Mouse (Mus musculus) heart, embryonic 11.5 days (tissue): ENCODE measurements around the gene Prrxl1. TPM values are rescaled to one million over a fixed set of nuclear protein-coding genes. Genes with fewer than 3 reads are reported as not detected.
A peak's percentile ranks its signal among the peaks of the same experiment; 100 is the strongest.

ENCODE experiments used
- ATAC-seq: fragments of 200-750 bp; cut with Nextera tagmentation; replicated peaks from 2 replicates; pipeline ENCODE4 v1.8.0; 2017; ENCODE audit warnings: moderate library complexity; ENCODE audit not compliant: insufficient number of reproducible peaks, low FRiP score, low TSS enrichment
- H3K27ac ChIP-seq: fragments of 300-500 bp; sonication (generic); 2 replicates; pipeline ENCODE4 v1.5.1; 2014; ENCODE audit warnings: mild to moderate bottlenecking, low read depth, low read length
- H3K27me3 ChIP-seq: fragments of 300-500 bp; sonication (generic); 2 replicates; pipeline ENCODE4 v1.6.1; 2014; ENCODE audit warnings: mild to moderate bottlenecking, low read length, mixed read lengths; ENCODE audit not compliant: control insufficient read depth, insufficient read depth
- H3K36me3 ChIP-seq: fragments of 300-500 bp; sonication (generic); 2 replicates; pipeline ENCODE4 v1.6.1; 2014; ENCODE audit warnings: mild to moderate bottlenecking, low read length, moderate library complexity, mixed read lengths; ENCODE audit not compliant: control insufficient read depth, insufficient read depth
- H3K4me1 ChIP-seq: fragments of 300-500 bp; sonication (generic); 2 replicates; pipeline ENCODE4 v1.6.1; 2014; ENCODE audit warnings: low read length; ENCODE audit not compliant: control insufficient read depth, insufficient read depth
- H3K4me2 ChIP-seq: fragments of 300-500 bp; sonication (generic); 2 replicates; pipeline ENCODE4 v1.6.1; 2014; ENCODE audit warnings: mild to moderate bottlenecking, moderate library complexity
- H3K4me3 ChIP-seq: fragments of 300-500 bp; sonication (generic); 2 replicates; pipeline ENCODE4 v1.5.1; 2014; ENCODE audit warnings: low read depth, low read length
- H3K9ac ChIP-seq: fragments of 300-500 bp; sonication (generic); 2 replicates; pipeline ENCODE4 v1.6.1; 2014; ENCODE audit warnings: mild to moderate bottlenecking, low read depth, low read length, moderate library complexity
- H3K9me3 ChIP-seq: fragments of 300-500 bp; sonication (generic); replicated peaks from 2 replicates; pipeline ENCODE4 v1.6.1; 2016; ENCODE audit warnings: low read length; ENCODE audit not compliant: control insufficient read depth
- WGBS: fragments of 180-500 bp; shearing (Covaris S2); extraction: QIAGEN DNeasy Blood & Tissue Kit; methylation state at CpG from one replicate; pipeline ENCODE4 v1.1.7; 2014; ENCODE audit not compliant: insufficient replicate concordance; 5-methylcytosine and 5-hydroxymethylcytosine counted together
- polyA plus RNA-seq: library from polyadenylated mRNA; unstranded; fragments of >200 nt; fragmentation: Nextera tagmentation; extraction: Ambion mirVana; gene quantifications from 2 replicates; pipeline ENCODE4 v1.2.1, GENCODE M21; 2014

Gene Prrxl1
- polyA plus RNA-seq, 1 experiment from 2014 or later, result not detected

DNA sequence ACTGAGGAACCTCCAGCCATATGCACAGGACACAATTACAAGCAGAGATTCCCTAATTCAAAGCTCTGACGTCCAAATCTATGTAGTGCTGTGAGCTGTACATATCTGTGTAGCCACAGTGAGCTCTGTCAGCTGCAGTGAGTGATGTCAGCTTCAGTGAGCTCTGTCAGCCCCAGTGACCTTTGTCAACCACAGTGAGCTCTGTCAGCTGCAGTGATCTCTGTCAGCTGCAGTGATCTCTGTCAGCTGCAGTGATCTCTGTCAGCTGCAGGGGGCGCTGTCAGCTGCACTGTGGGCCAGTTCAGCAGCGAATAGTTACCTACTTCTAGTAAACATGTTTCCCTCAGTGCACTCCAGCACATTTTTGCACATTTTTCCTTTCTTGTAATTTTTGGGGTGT, 10.2 kb downstream of the Prrxl1 start:
- no peak overlapping the region for H3K9ac ChIP-seq
- peaks cover 3% of the 10 kb centered on the region; the same call in 1 of the 2 replicates for H3K27me3 ChIP-seq
- H3K4me1 ChIP-seq, result no peaks in the 10 kb centered on the region
- WGBS, result 20% methylated on average over 3 of the region's 3 CpGs
- no peaks in the 10 kb centered on the region for H3K36me3 ChIP-seq
- H3K4me2 ChIP-seq, result no peak overlapping the region
- no peak overlapping the region for H3K27ac ChIP-seq
- ATAC-seq, result no peak
- no peak overlapping the region for H3K4me3 ChIP-seq
- H3K9me3 ChIP-seq, result no peaks in the 10 kb centered on the region

DNA sequence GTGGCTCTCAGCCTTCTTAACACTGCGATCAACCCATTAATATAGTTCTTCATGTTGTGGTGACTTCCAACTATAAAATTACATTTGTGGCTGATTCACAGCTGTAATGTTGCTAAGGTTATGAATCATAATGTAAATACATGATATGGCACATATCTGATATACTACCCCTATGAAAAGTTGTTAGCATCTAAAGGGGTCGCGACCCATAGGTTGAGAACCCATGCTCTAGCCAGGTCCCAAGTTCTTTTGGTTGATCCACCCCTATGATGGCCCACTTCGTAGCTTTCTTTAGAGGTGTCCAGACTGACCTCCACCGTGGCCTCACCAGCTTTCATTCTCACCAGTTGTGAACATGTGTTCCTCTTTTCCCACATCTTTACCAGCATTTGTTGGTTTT, 18.0 kb downstream of the Prrxl1 start:
- Histone ChIP-seq H3K9me3 (no peaks in the 10 kb centered on the region), H3K9ac (no peak overlapping the region), H3K4me2 (no peak overlapping the region), H3K36me3 (no peaks in the 10 kb centered on the region), H3K4me3 (no peak overlapping the region), H3K4me1 (no peaks in the 10 kb centered on the region), H3K27ac (no peak overlapping the region), H3K27me3 (no peaks in the 10 kb centered on the region)
- no peak for ATAC-seq
- 78% methylated on average over 5 of the region's 5 CpGs for WGBS

DNA sequence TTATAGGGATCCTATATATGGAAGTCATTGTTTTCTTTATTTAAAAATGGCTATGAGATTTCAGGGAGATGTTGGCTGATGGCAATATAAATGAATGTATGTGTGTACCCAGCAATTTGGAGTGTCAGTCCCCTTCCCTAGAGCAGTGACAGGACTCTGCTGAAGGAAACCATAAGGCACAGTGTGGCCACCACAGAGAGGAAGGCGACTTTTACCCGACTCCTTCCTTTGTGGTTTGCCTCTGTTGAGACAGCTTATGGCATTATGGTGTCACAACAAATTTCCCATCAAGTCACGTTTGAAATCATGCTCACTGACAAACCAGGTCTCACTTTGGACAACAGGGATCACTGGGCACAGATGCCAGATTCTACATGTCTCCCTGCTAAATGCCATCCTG, 25.0 kb downstream of the Prrxl1 start:
- no peak overlapping the region for H3K9ac ChIP-seq
- no peak overlapping the region for H3K27ac ChIP-seq
- no peak overlapping the region for H3K4me2 ChIP-seq
- no peaks in the 10 kb centered on the region for H3K4me1 ChIP-seq
- H3K36me3 ChIP-seq, result no peaks in the 10 kb centered on the region
- H3K27me3 ChIP-seq, result no peaks in the 10 kb centered on the region
- whole genome bisulfite sequencing, result 67% methylated on average over 3 of the region's 3 CpGs
- no peak overlapping the region for H3K4me3 ChIP-seq
- no peak for ATAC-seq
- H3K9me3 ChIP-seq, result no peaks in the 10 kb centered on the region

DNA sequence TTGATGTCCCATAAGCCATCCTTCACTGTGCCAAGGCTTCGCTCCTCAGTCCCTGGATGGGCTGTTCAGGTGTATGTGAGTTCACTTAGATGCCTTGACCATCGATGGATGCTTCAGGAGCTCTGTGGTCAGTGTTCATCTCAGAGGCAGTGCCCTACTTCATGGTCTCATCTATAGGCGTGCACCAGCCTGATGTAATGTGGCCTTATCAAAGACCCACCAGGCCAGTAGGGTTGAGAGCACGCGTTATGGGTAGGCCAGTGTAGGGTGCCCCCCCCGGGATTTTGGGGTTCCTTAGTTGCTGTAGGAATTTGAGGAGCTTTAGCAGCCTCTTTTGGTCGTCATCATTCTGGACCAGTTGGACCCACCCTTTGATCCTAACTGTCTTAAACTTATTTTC, 25.6 kb downstream of the Prrxl1 start:
- H3K27ac ChIP-seq, result no peak overlapping the region
- no peaks in the 10 kb centered on the region for H3K9me3 ChIP-seq
- H3K4me3 ChIP-seq, result no peak overlapping the region
- no peaks in the 10 kb centered on the region for H3K36me3 ChIP-seq
- no peak for ATAC-seq
- no peak overlapping the region for H3K9ac ChIP-seq
- 75% methylated on average over 7 of the region's 7 CpGs for WGBS
- no peaks in the 10 kb centered on the region; the same call in 1 of the 2 replicates for H3K4me1 ChIP-seq
- no peak overlapping the region for H3K4me2 ChIP-seq
- H3K27me3 ChIP-seq, result peaks cover 2% of the 10 kb centered on the region

DNA sequence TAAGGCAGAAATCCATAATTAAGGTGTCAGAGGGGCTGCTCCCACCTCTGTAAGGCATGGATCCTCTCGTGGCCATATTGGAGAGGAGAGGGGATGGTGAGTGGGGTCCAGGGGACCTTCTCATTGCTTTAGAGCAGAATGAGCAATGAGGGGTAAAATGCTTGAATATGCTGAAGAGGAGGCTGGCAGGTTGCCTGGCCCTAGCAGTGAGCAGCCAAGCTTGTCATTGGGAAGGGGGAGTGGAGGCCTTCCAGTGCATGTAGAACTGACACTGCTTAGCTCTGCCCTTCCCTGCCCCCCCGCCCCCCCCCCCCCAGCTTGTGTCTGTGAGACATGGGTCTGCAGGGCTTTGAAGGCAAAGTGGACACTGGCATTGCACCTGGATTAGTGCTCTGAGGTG, 28.1 kb downstream of the Prrxl1 start:
- Histone ChIP-seq H3K9ac (no peak overlapping the region), H3K4me2 (no peak overlapping the region), H3K36me3 (no peaks in the 10 kb centered on the region), H3K27ac (no peak overlapping the region), H3K9me3 (no peaks in the 10 kb centered on the region), H3K27me3 (peaks cover 5% of the 10 kb centered on the region), H3K4me3 (no peak overlapping the region), H3K4me1 (no peaks in the 10 kb centered on the region; the same call in 1 of the 2 replicates)
- WGBS, result 21% methylated on average over 2 of the region's 2 CpGs
- ATAC-seq, result no peak

DNA sequence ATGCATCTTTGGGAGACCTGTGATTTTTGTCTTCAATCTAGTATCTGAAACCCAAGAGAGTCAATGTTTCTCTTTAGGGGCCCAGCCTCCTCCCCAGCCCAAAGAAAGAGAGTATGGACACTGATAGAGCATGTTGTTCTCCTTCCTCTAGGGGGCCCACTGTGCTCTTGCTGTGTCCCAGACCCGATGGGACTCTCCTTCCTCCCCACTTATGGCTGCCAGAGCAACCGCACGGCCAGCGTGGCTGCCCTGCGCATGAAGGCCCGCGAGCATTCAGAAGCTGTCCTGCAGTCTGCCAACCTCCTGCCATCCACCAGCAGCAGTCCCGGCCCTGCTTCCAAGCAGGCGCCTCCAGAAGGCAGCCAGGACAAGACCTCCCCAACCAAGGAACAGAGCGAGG, 29.4 kb downstream of the Prrxl1 start:
- H3K4me1 ChIP-seq, result no peaks in the 10 kb centered on the region; the same call in 1 of the 2 replicates
- no peak overlapping the region for H3K4me3 ChIP-seq
- H3K9ac ChIP-seq, result no peak overlapping the region
- no peaks in the 10 kb centered on the region for H3K9me3 ChIP-seq
- WGBS, result 25% methylated on average over 10 of the region's 10 CpGs
- no peak overlapping the region for H3K27ac ChIP-seq
- peaks cover 15% of the 10 kb centered on the region for H3K27me3 ChIP-seq
- no peaks in the 10 kb centered on the region for H3K36me3 ChIP-seq
- no peak for ATAC-seq
- H3K4me2 ChIP-seq, result peak overlapping the region; percentile 39

DNA sequence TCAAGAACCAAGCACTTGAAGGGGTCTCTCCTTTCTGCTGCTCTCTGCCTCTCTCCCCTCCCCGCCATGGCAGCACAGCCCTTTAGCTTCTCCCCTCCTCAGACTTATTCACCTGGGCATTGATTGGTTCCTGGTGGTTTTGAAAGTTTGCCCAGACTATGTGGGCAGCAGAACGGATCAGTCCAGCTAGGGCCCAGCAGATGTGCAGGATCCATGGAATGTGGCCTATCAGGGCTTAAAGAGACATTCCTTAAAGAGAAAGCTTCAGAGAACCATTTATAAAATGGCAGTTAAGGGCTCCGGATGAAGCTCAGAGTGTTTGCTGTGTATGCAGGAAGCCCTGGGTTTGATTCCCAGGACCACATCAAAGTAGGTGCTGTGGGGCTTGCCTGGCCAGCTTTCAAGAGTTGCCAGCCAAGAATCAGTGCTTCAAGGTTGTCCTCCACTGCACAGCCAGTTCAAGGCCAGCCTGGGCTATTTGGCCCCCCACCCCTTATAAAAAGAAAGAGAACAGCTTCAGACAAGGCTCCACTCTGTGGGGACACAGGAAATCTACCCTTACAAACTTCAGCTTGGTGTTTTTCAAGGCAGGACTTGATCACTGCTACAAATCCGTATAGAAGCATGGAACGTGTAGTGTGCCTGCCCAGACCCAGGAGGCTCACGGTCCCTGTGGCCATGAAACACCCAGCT, 33.8 kb downstream of the Prrxl1 start:
- ATAC-seq, result no peak
- Histone ChIP-seq H3K9ac (no peak overlapping the region), H3K4me2 (no peak overlapping the region), H3K36me3 (no peaks in the 10 kb centered on the region), H3K4me3 (no peak overlapping the region), H3K27me3 (peaks cover 16% of the 10 kb centered on the region), H3K4me1 (no peaks in the 10 kb centered on the region; the same call in 1 of the 2 replicates), H3K9me3 (no peaks in the 10 kb centered on the region), H3K27ac (no peak overlapping the region)
- 76% methylated on average over 6 of the region's 6 CpGs for WGBS

- Histone ChIP-seq H3K27me3 (peaks cover 18% of the 10 kb centered on the region), H3K27ac (no peak overlapping the region), H3K9ac (no peak overlapping the region), H3K4me2 (peak overlapping the region; percentile 29; the same call in 1 of the 2 replicates), H3K4me1 (no peaks in the 10 kb centered on the region; the same call in 1 of the 2 replicates), H3K9me3 (no peaks in the 10 kb centered on the region), H3K36me3 (no peaks in the 10 kb centered on the region), H3K4me3 (no peak overlapping the region)
- no peak for ATAC-seq
- WGBS, result 10% methylated on average over 11 of the region's 11 CpGs
These were observed 34.9 kb downstream of the Prrxl1 start for GRCm38 (mm10) chr14:32634015-32634682.

GRCm38 (mm10) chr14:32638485-32638884, 39.3 kb downstream of the Prrxl1 start:
- H3K36me3 ChIP-seq, result no peaks in the 10 kb centered on the region
- H3K4me1 ChIP-seq, result no peaks in the 10 kb centered on the region
- ATAC-seq, result no peak
- no peak overlapping the region for H3K4me3 ChIP-seq
- H3K9ac ChIP-seq, result no peak overlapping the region
- no peaks in the 10 kb centered on the region for H3K9me3 ChIP-seq
- H3K27me3 ChIP-seq, result peaks cover 13% of the 10 kb centered on the region
- H3K27ac ChIP-seq, result no peak overlapping the region
- no peak overlapping the region for H3K4me2 ChIP-seq
- WGBS, result 78% methylated on average over 2 of the region's 2 CpGs
